Comparison of ENCODE assay signal across 8 mouse cellular contexts in the genomic region with DNA sequence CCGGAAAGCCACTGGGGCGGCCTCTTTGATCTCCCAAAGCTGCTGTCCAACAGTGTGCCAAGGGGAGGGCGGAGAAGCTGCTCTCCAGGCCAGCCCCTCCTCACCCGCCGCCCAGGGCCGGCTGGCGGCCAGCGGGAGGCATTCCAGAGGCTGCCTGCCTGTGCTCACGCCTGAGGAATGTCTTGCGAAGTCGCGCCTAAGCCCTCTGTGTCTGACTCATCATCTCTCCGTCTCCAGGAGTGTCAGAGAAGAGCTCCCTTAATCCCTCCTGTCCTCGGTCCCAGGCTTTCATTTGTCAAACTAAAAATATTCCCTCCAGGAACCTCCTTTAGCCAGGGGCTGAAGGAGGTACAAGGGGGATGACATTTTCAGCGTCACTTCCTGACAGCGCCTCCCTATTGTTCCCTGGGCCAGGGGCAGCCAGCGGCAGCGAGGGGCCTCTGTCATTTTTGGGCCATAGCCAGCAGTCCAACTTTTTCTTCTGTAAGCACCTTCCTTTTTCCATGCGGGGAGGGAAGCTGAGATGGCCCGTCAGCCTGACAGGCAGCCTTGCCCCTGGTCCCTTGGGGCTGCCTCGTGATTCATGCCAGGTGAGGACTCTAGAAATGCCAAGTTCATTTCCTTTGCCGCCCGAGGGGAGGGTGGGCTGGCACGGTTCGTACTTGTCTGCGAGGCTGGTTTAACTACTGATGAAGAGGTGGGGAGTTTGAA.
DNase-seq lines count a peak whose midpoint lies in the region; ATAC-seq and TF ChIP-seq lines count a peak whose summit lies in the region.

No protein-coding gene starts in this region.

- peak; percentile 93 for ATAC-seq in frontal cortex, adult (ENCODE audit: low TSS enrichment)

- intact Hi-C loops in heart, postnatal 25 days (cut with DNase I), result no loop called here

- TF ChIP-seq POLR2A in lung, adult 2 months (IDR thresholded peaks at IDR 0.05; ENCODE audit: borderline replicate concordance, extremely low read depth, low read depth, low read length), result no peak

- DNase-seq in ES-CJ7 (ENCODE audit: low read depth, low spot score), result peak; percentile 75
- DNase-seq in cerebellum, adult 9-10 months, result peak; percentile 56
- DNase-seq in heart, postnatal 25 days (ENCODE audit: low spot score), result peak; percentile 75
- DNase-seq in kidney, postnatal 4 days, result peak; percentile 77 to 88
- DNase-seq in lung, adult 2 months, result peak; percentile 68
- DNase-seq in ovary, postnatal 36 days (ENCODE audit: low spot score), result peak; percentile 85
- DNase-seq in MN1 (ENCODE audit: low spot score), result no peak

- no peak for TF ChIP-seq CTCF in lung, adult 2 months (IDR thresholded peaks at IDR 0.05; ENCODE audit: insufficient read depth, low read length)

- peaks cover 3% of the 10 kb centered on the region; the same call in 1 of the 2 replicates for H3K4me1 ChIP-seq in lung, adult 2 months (ENCODE audit: control insufficient read depth, insufficient read depth, low read length)

- WGBS in lung, adult 2 months, result 2% methylated on average over 26 of the region's 26 CpGs

- no peak overlapping the region for H3K4me3 ChIP-seq in lung, adult 2 months (replicated peaks; ENCODE audit: extremely low read depth, low read depth, low read length)
